Mouse (Mus musculus): ENCODE measurements around the gene Zfp949. TPM values are rescaled to one million over a fixed set of nuclear protein-coding genes. Genes with fewer than 3 reads are reported as not detected.

The Zfp949 gene
- total and polyA plus RNA-seq, 3 experiments, result 5.2 to 9.3 (median 7.5) TPM

DNA sequence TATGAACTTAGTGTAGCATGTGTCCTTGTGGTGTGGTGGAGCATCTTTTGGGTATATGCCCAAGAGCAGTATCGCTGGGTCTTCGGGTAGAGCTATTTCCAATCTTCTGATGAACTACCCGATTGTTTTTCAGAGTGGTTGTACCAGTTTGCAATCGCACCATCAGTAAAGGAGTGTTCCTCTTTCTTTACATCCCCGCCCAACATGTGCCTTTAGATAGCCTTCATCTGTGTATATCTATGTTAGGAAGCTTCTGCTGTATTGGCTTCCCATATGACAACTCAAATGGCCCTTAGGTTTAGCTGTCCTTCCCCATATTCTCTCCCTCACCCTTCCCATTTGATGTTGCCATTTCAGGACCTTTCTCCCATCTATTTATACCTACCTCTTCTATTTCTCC is 13.7 kb upstream of the Zfp949 start:
- no peaks in the 10 kb centered on the region for H3K4me1 ChIP-seq (ENCODE audit: control insufficient read depth in 1 of 2, insufficient read depth in 2 of 2)
- TF ChIP-seq MEF2A (IDR thresholded peaks at IDR 0.05; ENCODE audit: borderline replicate concordance, low read depth, low read length) (no peak), RCOR1 (conservative IDR thresholded peaks at IDR 0.05; ENCODE audit: low read depth, low read length) (no peak), JUN (IDR thresholded peaks at IDR 0.05; ENCODE audit: insufficient read depth, low read depth, low read length) (no peak), CHD2 (IDR thresholded peaks at IDR 0.05; ENCODE audit: low read length) (no peak), CTCF (conservative IDR thresholded peaks at IDR 0.05 in 1 of 2, IDR thresholded peaks at IDR 0.05 in 1 of 2; ENCODE audit: low read depth in 2 of 2, low read length in 2 of 2) (no peak), RAD21 (IDR thresholded peaks at IDR 0.05; ENCODE audit: low read depth, low read length) (no peak), NRF1 (IDR thresholded peaks at IDR 0.05; ENCODE audit: low read depth, low read length) (no peak), SMC3 (IDR thresholded peaks at IDR 0.05; ENCODE audit: low read depth, low read length) (no peak), USF2 (conservative IDR thresholded peaks at IDR 0.05; ENCODE audit: low read depth, low read length) (no peak), E2F4 (IDR thresholded peaks at IDR 0.05; ENCODE audit: insufficient replicate concordance, low read depth, low read length) (no peak), POLR2AphosphoS2 (IDR thresholded peaks at IDR 0.05; ENCODE audit: low read depth, low read length) (no peak), MXI1 (IDR thresholded peaks at IDR 0.05; ENCODE audit: low read depth, low read length) (no peak), MAX (IDR thresholded peaks at IDR 0.05; ENCODE audit: low read length) (no peak), ETS1 (conservative IDR thresholded peaks at IDR 0.05; ENCODE audit: low read depth, low read length) (no peak), CHD1 (IDR thresholded peaks at IDR 0.05; ENCODE audit: low read depth, low read length) (no peak), TBP (conservative IDR thresholded peaks at IDR 0.05; ENCODE audit: low read depth, low read length) (no peak), BHLHE40 (IDR thresholded peaks at IDR 0.05; ENCODE audit: low read depth, low read length) (no peak)
- H3K4me2 ChIP-seq (ENCODE audit: insufficient read depth, low read depth, poor library complexity, severe bottlenecking), result no peak overlapping the region
- H3K27ac ChIP-seq (ENCODE audit: insufficient read depth, low read depth), result no peak overlapping the region
- H3K9me3 ChIP-seq (replicated peaks; ENCODE audit: low read length), result no peaks in the 10 kb centered on the region
- H3K4me3 ChIP-seq (replicated peaks in 1 of 3; ENCODE audit: low read depth in 2 of 3, low read length in 2 of 3, poor library complexity in 1 of 3), result no peak overlapping the region
- dilution Hi-C loops (cut with MboI; ENCODE audit: extremely low pct_ligation_motif_present, extremely low pct_unique_long_range_greater_than_20kb, low sequenced_read_pairs), result no loop called here
- no peak for DNase-seq (ENCODE audit: extremely low read depth)
- no peaks in the 10 kb centered on the region for H3K79me2 ChIP-seq (replicated peaks; ENCODE audit: control insufficient read depth, extremely low read depth, insufficient read depth, poor library complexity, severe bottlenecking)
- in situ Hi-C loops (cut with MboI; ENCODE audit: low pct_ligation_motif_present, low pct_unique_long_range_greater_than_20kb, low sequenced_read_pairs), result no loop called here
- H3K27me3 ChIP-seq (replicated peaks), result peaks cover 2% of the 10 kb centered on the region
- no peaks in the 10 kb centered on the region for H3K36me3 ChIP-seq (replicated peaks in 1 of 2; ENCODE audit: control insufficient read depth in 1 of 2, insufficient read depth in 1 of 2, low read length in 1 of 2)
- no peak overlapping the region for H3K9ac ChIP-seq (ENCODE audit: insufficient read depth, low read depth)

DNA sequence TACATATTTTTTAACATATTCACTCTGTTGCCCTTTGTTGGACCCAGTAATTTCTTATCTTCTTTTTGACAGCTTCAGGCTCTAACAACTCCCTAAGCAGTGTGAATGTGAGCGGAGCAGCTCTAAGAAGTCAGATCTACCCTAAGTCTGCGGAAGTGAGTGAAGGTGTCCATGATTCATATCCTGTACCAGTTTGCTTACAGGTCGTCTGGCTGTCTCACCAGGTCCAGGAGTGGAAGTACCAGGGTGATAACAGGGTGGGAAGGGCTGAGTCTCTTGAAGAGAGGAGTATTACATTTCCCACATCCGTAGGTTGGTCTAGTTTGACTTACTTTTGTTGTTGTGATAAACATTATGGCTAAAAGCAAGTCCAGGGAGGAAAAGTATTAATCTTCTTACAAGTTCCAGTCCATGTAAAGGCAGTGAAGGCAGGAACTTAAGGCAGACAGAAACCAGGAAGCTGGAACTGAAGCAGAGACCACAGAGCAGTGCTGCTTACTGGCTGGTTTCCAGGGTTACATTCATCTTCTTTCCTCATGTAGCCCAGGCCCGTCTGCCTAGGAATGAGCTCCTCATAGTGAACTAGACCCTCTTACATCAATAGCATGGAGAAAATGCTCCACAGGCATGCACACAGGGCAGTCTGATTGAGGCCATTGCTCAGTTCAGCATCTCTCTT is 8.1 kb upstream of the Zfp949 start:
- in situ Hi-C loops (cut with MboI; ENCODE audit: low pct_ligation_motif_present, low pct_unique_long_range_greater_than_20kb, low sequenced_read_pairs), result loop anchor here (10.0 kb wide), 1 partner anchor 295 kb away; no protein-coding TSS in a partner anchor

More for the DNA sequence above, 8.1 kb upstream of the Zfp949 start:
- no peak for DNase-seq (ENCODE audit: extremely low read depth)
- no peak overlapping the region for H3K9ac ChIP-seq (ENCODE audit: insufficient read depth, low read depth)
- H3K9me3 ChIP-seq (replicated peaks; ENCODE audit: low read length), result no peaks in the 10 kb centered on the region
- no peak overlapping the region for H3K4me3 ChIP-seq (replicated peaks in 1 of 3; ENCODE audit: low read depth in 2 of 3, low read length in 2 of 3, poor library complexity in 1 of 3)
- H3K27me3 ChIP-seq (replicated peaks), result no peaks in the 10 kb centered on the region
- TF ChIP-seq POLR2AphosphoS2 (IDR thresholded peaks at IDR 0.05; ENCODE audit: low read depth, low read length) (no peak), RCOR1 (conservative IDR thresholded peaks at IDR 0.05; ENCODE audit: low read depth, low read length) (no peak), NRF1 (IDR thresholded peaks at IDR 0.05; ENCODE audit: low read depth, low read length) (no peak), SMC3 (IDR thresholded peaks at IDR 0.05; ENCODE audit: low read depth, low read length) (no peak), JUN (IDR thresholded peaks at IDR 0.05; ENCODE audit: insufficient read depth, low read depth, low read length) (no peak), PAX5 (IDR thresholded peaks at IDR 0.05; ENCODE audit: low read length) (no peak), HCFC1 (IDR thresholded peaks at IDR 0.05; ENCODE audit: low read depth, low read length) (no peak), ZC3H11A (IDR thresholded peaks at IDR 0.05; ENCODE audit: low read depth, low read length) (no peak), CHD2 (IDR thresholded peaks at IDR 0.05; ENCODE audit: low read length) (no peak), SIN3A (IDR thresholded peaks at IDR 0.05; ENCODE audit: low read length) (no peak), ZNF384 (IDR thresholded peaks at IDR 0.05; ENCODE audit: low read depth, low read length) (no peak), E2F4 (IDR thresholded peaks at IDR 0.05; ENCODE audit: insufficient replicate concordance, low read depth, low read length) (no peak), MEF2A (IDR thresholded peaks at IDR 0.05; ENCODE audit: borderline replicate concordance, low read depth, low read length) (no peak), UBTF (IDR thresholded peaks at IDR 0.05; ENCODE audit: low read depth, low read length) (no peak), NELFE (IDR thresholded peaks at IDR 0.05; ENCODE audit: low read depth, low read length) (no peak), MYC (IDR thresholded peaks at IDR 0.05; ENCODE audit: low read depth, low read length) (no peak), ELF1 (IDR thresholded peaks at IDR 0.05; ENCODE audit: low read depth, low read length) (no peak), IRF4 (IDR thresholded peaks at IDR 0.05; ENCODE audit: low read depth, low read length) (no peak), ETS1 (conservative IDR thresholded peaks at IDR 0.05; ENCODE audit: low read depth, low read length) (no peak), RAD21 (IDR thresholded peaks at IDR 0.05; ENCODE audit: low read depth, low read length) (no peak)
- no peak overlapping the region for H3K4me2 ChIP-seq (ENCODE audit: insufficient read depth, low read depth, poor library complexity, severe bottlenecking)
- H3K36me3 ChIP-seq (replicated peaks in 1 of 2; ENCODE audit: control insufficient read depth in 1 of 2, insufficient read depth in 1 of 2, low read length in 1 of 2), result no peaks in the 10 kb centered on the region
- dilution Hi-C loops (cut with MboI; ENCODE audit: extremely low pct_ligation_motif_present, extremely low pct_unique_long_range_greater_than_20kb, low sequenced_read_pairs), result no loop called here
- no peaks in the 10 kb centered on the region for H3K79me2 ChIP-seq (replicated peaks; ENCODE audit: control insufficient read depth, extremely low read depth, insufficient read depth, poor library complexity, severe bottlenecking)
- 0 out of 4 replicates have a peak, but pooled peaks cover 0 to 3% of the 10 kb centered on the region in 2 experiments for H3K4me1 ChIP-seq (ENCODE audit: control insufficient read depth in 1 of 2, insufficient read depth in 2 of 2)
- H3K27ac ChIP-seq (ENCODE audit: insufficient read depth, low read depth), result no peak overlapping the region
